Mouse (Mus musculus) urinary bladder, adult 2 months (tissue): ENCODE results near the gene Acox3. TPM values are rescaled to one million over a fixed set of nuclear protein-coding genes. Genes with fewer than 3 reads are reported as not detected.
"Not testable (repeated sequence)": the region's sequence is repeated elsewhere in the genome, so short reads cannot be mapped to it uniquely, and the experiment has no call there.

Experiments used
- DNase-seq: peaks from one replicate; pipeline ENCODE4 v3.0.0; 2022; ENCODE audit warnings: low spot score
- polyA plus RNA-seq: library from polyadenylated mRNA; depleted of rRNA; stranded (reverse); fragments of >200 nt; gene quantifications from 2 replicates; pipeline ENCODE4 v1.2.3, GENCODE M21; 2012

The Acox3 gene
- polyA plus RNA-seq, 1 experiment, result 30.1 TPM

DNA sequence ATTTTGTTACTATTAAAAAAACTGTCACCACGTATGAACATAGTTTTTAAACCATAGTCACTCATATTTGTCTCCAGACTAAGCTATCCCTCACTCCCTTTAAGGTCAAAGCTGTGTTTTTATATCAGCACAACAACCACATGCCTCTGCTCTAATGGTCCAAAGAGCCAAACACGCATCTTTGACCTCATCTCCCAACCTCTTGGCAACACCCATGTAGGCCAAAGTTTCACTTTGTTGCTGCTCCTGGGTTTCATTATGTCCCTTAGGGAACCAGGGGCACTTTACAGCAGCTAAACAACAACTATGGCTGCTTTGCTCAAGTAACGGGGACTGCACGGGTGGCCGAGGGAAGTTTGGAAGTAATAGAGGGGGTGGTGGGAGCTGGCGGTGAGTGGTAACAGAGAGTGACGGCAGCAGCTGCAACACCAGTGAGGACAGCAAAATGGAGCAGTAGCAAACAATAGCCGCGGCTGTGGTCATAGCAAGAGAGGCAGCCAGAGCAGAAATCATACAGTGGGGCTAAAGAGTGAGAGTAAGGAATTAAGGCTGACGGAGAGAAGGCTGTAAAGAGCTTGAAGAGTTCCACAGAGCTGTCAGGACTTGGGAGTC, 6.3 kb upstream of the Acox3 start:
- DNase-seq, result no peak

DNA sequence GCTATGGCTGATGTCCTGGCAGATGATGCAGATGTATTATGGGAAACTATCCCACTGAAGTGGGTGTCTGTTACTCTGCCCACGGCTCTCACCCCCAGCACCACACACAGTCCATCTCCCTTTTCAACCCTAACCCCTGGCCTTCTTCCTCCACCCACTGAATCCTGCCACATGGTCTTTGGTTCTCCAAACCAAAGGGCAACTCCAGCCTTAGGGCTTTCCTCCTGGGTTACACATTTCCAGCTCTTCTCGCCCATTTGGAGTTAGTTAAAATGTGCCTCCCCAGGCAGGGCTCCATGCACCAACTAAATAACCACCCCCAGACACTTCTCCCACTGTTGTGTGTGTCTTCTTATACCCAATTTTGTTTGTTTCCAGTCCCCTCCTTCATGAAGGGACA, 4.4 kb upstream of the Acox3 start:
- no peak for DNase-seq

DNA sequence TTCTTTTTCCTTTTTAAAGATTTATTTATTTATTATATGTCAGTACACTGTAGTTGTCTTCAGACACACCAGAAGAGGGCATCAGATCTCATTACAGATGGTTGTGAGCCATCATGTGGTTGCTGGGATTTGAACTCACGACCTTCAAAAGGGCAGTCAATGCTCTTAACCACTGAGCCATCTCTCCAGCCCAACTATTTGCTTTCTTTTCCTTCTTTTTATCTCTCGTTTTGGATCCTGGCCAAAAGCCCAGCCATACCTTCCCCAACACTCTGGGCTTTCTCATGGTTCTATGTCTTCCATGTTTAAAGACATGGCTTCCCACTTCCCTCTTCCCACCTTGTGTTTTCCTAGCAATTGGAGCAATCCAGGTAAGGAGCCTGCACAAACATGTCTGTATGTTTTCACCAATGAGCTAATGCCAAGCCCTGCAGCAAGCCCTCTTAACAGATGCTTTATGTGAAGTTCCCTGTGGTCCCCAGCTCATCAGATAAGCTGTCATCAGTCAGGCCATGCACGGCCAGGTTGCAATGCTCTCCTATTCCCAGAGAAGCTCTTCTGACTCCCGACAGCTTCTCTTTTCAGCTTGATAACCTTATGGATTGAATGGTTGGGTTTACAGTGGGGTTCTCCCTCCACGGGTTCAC, 3.5 kb upstream of the Acox3 start:
- DNase-seq, result no peak

DNA sequence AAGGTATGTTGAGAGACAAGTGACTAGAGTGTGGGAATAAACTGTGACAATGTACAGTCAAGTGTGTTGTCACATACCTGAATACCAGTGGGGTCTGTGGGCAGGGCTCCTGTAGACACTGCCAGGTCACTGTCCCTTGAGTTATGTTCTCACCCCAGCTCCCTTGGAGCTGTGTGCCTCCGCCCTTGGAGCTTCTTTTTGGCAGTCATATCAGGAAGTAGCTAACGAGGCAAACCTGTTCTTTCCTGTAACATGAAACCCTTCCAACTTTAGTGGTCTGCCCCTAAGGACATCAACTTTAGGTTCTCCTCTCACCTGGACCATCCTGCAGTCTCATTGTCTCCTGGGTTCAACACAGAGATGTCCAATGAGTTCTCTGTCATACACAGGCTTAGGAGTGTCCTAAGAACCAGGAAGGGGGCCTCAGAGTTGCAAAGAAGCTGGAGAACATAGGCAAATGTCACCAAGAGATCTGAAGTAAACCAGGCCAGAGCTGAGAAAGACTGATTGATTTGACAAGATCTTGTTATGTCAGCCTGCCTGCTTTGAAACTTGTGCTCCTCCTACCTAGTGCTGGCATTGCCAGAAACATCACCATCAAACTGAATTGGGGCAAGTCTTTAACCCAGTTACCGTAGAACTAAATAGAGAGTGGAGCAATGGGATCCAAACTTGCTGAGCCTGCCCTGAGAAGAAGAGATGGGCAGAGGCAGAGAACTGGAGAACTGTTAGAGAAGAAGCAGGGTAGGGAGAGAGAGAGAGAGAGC, 2.5 kb upstream of the Acox3 start:
- DNase-seq, result no peak

DNA sequence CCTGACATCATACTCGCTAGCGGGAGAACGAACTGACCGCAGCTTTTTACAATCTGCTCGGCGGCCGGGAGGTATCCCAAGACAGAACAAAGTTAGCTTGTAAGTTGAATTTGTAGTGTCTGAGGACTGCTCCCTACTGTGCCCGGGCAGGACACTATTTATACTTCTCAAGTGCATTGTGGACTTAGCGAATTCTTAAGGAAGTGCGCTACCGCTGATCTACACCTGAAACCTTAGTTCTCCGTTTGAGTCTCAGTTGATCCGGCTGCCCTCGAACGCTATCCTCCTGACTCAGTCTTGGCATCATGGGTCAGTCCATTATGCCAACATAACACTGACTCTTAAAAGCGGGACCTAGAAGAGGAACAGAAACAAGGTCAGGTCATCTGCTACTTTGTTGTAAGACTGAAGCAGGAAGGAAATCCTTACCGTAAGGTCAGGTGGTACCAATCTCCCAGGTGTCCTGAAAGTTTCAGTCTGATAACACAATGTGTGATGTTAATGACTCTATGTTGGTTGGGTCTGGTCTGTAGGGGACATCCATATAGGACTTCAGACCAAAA, 462 bp downstream of the Acox3 start:
- no peak for DNase-seq

DNA sequence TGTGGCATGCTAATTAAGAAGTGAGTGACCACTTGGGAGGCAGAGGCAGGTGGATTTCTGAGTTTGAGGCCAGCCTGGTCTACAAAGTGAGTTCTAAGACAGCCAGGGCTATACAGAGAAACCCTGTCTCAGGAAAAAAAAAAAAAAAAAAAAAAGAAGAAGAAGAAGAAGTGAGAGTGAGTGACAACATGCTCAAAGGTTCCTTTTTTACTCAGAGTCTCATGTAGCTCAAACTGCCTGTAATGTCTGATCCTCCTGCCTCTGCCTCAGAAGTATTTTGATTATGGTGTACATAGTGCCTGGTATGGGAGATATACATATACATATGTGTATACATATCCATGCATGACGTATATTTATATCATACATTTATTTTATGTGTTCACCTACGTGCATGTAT, 1.4 kb downstream of the Acox3 start:
- not testable (repeated sequence) for DNase-seq

DNA sequence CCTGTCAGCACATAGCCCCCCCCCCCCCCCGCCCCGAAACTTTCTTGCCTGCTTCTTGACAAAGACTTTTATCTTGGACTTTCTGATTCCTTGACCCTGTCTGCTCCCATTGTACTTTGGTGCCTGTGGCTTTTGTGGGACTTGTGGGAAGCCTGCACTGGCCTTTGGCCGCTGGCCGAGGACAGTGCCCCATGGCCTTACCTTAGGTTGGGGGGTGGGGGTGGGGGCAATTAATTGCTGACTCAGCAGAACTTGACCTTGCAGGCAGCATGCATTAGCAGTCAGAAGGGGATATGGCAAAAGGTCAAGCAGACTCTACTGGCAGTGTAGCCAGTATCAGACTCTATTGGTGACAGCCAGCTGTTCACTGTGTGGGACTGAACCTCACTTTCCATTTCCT, 8.7 kb downstream of the Acox3 start:
- no peak for DNase-seq

DNA sequence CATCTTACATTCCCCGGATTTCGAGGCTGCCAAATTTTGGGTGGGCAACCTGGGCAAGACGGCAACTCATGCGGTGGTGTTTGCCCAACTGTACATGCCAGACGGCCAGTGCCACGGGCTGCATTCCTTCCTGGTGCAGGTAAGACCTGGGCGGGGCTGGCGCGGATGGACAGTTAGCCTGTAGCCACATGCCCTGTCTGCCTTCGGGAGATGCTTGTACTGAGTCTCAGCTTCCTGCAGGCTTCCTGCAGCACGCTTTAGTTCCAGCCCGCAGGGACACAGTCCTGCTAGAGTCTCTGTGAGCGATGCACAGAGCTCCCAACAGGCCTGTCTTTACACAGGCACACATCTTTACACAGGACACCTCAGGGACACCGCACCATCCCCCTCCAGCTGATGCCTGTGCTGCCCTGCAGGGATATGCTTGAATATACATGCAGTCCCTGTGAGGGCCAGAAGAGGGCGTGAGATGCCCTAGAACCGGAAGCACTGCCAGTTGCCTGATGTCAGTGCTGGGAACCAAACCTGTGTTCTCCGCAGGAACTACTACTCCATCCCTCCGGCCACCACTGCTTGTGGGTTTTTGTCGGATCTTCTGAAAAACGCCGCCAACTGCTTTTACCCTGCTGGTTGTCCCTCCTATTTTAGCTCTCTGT, 9.4 kb downstream of the Acox3 start:
- no peak for DNase-seq

DNA sequence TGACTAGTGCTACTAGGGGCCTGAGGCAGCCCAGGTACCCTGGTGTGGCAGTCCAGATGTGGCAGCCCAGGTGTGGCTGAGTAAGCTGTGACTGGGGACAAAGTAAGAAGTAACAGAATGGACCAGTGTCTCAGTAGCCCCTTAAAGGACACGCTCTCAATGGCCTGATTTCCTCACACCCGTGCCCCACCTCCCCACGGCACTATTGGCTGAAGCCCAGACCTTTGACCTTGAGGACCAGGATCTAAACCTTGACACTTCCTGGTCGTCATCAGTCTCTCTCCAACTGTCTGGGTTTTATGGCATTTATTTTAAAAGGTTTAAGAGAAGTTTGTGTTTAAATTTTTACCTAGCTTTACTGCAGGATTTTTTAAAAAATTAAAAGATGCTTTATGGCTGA, 10.0 kb downstream of the Acox3 start:
- DNase-seq, result no peak

DNA sequence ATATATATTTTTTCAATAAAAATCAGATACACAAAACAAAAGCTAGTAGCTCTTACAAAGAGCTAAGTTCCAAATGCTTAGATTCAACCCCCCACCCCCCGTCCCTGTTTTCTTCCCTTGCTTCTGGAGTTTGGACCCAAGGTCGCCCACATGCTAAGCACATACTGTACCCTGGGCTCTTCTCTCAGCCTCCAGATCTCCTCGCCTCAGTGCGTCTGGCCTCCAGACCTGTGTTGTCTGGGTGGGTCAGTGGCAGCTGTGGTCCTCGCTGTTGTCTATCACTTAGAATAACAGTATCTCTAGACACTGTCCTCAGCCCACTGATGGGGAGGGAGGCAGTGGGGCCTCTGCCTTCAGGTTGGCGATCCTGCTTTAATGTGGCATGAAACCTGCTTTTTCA, 10.4 kb downstream of the Acox3 start:
- no peak for DNase-seq

DNA sequence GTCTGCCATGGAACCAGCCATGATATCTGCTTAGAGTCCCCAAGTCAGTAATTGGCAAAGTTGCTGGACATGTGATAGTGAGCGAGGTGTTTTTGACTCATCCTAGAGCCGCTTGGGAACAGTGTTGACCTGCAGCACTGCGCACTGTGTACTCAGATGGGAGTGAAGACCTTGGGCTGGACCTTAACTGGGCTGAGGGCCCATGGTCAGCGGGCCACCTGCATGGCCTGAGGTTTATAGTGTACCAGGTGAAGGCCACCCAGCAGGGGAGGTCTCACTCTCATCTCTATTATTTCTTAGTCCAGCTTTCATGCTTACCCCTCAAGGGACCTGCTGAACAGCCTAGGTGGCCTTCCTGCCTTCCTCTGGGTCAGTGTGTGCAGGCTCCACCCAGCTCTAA, 11.9 kb downstream of the Acox3 start:
- DNase-seq, result no peak

DNA sequence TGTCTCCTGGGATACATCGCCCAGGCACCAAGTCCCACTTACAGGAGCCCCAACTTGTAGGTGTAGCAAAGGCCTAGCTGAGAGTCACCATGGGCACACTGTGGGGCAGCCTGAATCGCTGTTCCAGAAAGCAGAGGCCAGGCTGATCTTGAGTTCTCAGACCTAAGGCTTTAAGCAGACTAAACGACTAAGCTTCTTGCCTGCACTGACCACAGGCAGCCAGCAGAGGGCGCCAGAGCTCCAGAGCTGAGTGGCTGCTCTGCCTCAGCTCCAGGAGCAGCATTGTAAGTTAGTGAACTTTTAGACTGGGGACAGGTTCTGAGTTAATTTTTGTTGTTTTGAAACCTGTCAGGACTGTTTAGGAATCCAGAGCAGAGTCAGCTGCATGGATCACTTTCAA, 12.9 kb downstream of the Acox3 start:
- peak; percentile 62 for DNase-seq

DNA sequence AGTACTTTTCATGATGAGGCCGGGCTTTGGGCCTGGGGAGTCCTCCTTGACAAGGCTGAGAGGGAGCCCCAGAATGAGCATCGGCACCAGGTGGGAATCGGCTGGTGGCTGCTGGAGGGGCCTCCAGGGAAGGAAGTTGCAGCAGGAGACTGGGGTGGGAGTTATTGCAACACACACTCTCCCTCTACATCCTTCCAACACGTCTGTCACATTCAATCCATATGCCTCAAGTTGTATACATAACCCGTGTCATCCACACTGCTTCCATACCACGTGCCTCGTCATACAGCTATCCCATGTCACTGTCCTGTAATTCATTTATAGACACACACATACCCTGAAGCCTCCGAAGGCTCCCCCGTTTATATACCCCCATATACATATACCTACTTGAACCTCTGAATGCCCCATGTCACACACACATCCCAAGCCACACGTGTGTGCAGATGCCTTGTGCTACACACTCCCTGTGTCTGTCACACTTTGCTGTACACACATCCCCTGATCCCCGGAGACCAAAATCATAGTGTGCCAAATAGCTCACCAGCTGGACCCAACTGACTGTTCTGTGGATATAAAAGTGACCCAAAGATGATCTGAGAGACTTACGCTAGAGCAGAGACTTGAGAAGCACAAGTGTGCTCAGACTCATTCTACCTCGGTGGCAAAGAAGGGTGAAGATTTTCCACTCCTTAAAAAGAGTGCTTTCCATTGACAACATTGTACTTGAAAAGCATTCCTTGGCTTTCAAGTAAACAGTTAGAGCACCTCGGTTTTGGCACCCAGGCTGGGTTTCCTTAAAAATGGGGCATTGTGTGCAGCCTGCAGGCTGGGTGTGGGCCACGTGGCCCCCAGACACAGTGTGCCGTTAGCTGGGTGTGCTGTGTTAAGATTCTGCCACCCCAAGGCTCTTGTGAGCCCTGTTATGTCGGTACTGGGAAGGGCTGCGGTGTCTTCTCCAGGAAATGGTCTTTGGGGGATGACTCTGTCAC, 13.6 kb downstream of the Acox3 start:
- no peak for DNase-seq

DNA sequence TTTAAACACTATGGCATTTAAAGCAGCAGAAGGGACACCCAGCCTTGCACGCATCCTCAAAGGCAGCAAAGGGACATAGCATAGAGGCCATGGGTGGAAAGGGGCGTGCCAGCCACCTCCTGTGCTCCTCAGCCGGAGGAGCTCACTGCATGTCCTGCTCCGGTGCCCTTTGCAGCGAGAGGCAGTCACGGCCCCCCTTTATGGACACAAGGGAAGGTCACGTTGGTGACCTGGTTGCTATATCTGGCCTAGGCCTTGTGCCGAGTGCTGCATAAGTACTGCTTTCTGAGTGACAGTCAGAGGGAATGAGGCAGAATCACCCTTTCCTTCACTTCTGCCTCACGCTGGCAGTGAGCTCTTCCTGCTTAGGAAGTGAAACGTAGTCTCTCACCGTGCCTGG, 17.4 kb downstream of the Acox3 start:
- DNase-seq, result no peak

DNA sequence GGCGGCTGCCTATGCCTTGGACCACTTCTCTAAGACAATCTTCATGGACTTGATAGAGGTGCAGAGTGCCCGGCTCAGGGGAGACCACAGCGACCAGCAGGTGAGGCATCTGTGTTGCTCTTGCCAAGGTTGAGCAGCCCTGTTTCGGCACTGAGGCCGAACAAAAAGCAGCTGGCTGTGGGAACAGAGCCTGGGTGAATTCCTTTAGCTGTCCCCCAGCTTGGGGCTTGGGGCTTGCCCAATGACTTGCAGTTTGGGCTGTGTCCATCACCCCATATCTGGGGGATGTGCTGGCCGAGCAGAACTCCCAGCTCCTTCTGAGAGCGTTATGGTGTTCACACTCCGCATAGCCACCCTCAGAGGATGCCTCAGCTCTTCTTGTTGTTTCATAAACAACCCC, 18.7 kb downstream of the Acox3 start:
- no peak for DNase-seq

DNA sequence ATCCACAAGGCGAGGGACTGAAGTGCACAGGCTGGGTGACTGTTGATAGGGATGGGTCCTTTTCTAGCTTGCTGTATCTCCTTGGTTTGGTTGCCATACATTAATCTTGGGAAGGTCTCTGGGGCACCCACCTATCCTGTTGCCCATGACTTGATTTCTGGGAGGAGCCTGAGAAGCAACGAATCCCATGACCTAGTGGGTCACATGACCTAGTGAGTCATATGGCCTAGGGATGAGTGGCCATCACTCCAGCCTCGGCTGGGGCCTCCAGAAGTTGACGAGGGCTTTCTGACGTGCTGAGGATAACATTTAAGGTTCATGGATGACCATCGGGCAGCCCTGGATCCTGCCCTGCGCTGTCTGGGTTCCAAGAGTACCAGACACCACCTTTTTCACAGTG, 22.5 kb downstream of the Acox3 start:
- DNase-seq, result no peak

DNA sequence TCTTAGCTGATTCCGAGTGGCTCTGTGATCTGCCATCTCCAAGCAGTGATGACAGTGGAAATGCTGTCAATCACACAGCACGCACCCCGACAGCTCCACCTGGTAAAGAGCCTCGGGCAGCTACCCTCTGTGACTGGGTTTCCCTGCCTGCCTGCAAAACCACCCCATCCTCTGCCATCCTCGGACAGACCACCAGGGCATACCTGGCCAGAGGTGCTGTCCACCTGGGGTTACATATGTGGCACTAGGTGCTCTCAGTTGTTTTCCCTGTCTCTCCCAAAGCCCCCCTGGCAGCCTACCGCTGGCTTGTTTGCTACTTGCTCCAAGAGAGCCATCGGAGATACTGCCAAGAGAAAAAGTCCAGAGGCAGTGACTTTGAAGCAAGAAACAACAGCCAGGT, 24.0 kb downstream of the Acox3 start:
- no peak for DNase-seq

DNA sequence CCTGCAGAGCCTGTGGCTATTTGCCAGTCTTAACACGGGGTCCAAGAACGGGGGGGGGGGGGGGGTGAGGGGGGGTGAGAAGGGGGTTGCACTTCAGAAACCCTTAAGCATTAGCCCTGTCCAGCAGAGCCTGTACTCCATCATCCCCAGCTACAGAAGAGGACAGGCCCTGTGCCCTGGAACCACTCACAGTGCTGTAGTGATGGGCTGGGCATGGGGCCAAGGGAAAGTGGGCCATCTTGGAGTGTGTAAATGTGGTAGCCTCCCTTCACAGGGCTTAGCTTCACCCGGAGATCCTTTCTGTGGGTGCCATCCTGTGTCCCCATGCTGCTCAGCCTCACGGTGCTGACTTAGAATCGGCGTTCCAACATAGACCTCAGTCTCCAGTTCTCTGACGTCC, 24.9 kb downstream of the Acox3 start:
- DNase-seq, result no peak

DNA sequence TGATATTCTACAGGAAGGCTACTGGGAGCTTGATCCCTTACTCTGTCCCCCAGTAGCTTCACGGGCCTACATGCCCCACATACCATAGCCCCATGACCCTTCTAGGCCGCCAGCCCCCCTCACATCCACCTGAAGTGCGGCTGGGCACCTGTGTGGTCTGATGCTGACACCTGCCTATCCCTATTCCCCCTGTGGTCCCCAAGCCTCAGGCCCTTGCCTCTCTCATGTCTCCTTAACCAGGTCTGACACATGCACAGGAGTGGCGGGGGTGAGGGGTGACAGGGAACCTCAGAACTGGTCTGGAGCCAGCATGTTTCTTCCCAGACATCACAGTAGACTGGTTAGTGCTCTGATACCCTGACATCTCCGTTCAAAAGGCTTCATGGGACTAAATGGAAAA, 25.7 kb downstream of the Acox3 start:
- no peak for DNase-seq

DNA sequence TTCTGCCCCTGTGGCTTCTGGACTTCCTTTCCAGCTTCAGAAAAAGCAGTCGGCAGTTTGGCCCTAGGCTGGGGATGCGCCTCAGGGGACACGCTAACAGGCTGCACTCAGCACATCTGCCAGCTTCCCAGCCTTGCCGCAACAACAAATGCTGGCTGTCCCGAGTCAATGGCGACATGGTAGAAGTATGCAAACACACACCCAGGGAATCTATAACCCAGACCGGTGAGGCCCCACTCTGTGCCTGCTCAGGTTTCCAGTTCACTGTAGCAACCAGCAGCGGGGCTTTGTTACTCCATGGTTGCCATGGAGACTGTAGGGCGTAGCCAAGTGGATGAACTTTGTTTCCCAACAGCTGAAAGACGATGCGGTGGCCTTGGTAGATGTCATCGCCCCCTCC, 26.5 kb downstream of the Acox3 start:
- DNase-seq, result no peak

DNA sequence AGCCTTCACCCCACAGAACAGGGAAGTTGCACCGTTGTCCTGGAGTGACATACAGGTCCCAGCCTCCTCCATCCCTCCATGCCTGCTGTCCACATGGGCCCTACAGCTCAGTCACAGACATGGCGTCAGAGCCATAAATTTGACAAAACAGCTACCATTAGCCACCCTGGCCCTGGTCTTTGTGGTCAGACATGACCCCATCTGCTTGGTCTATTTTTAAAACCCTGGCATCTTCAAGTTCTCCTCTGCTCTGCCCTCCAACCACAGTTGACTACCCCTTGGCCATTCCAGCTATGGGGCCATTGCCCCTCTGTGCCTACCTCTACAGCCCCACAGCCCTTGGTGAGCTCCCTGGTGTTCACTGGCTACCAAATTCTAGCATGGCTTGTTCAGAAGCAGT, 27.1 kb downstream of the Acox3 start:
- no peak for DNase-seq
